Mouse (Mus musculus) retina, adult 2 months (tissue): ENCODE measurements around the gene Zfpm1.

Experiments used
- DNase-seq: peaks from one replicate; pipeline ENCODE4 v3.0.0-alpha.2; 2012; ENCODE audit warnings: low read depth, low spot score

Zfpm1 gene

DNA sequence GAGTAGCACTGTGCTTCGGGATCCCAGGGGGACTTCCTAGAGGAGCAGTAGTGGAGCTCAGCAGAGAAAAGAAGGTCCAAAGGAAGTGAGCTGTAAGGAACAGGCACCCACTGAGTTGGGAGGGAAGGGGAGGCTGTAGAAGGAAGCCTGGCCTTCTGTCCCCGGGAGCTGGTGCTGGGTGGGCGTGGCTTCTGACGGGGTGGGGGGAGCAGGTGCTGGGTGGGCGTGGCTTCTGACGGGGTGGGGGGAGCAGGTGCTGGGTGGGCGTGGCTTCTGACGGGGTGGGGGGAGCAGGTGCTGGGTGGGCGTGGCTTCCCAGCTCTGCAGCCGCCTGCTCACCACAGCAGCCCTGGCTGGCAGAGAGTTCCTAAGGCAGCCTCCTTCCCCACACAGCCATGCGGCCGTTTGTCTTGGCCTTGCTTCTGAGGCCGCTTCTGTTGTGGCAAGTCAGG, 42.0 kb downstream of the Zfpm1 start:
- peak; percentile 16 for DNase-seq

DNA sequence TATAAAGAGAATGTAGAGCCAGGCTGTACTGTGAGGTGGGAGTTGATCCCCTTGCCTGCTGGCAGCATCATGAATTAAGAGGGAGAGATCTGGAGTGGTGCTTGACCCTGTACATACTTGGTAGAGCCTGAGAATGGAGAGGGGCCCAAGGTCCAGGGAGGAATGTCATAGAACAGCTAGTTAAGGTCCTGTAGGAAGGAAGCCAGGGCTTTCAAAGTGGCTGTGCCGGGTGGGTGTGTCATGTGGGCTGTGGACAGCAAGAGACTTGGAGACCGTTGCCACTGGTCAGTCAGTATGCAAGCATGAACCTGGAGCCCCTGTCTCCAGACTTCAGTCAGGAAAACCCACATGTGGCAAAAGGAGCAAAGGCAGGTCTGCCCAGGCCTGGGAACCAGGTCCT, 43.3 kb downstream of the Zfpm1 start:
- no peak for DNase-seq

DNA sequence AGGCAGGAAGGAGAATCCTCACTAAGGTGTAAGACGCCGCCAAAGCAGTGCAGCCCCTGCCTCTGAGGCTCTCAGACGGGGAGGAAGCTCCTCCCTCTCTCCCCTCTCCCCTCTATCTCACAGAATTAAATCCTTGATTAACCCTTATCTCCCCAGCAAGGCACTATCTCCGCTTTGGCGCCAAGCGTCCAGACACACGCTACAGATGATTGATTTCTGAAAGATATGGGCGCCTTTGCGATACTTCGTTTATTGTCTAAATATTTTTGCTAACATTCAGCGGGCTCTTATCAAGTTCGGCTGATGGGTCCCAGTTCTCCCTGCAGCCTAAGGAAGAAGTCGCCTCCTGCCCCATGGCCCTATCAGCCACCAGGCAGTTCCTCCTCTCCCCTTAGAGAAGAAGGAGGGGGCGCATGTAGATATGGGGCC, 44.2 kb downstream of the Zfpm1 start:
- no peak for DNase-seq

DNA sequence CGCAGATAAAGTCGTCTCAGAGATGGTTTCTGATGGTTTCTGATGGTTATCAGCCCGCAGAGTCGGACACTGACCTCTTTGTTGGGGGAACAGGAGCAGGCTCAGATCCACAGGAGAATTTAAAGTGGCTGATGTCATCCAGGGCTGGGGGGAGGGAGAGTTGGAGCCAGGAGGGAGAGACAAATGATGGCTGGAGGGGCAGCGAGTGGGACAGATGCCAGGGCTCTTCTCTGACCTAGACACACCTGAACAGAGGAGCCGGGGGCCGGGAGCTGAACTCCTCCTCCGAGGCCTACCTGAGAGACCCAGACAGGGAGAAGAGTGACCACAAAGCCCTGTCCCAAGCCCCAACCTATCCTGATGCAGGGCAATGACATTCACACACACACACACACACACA, 47.1 kb downstream of the Zfpm1 start:
- DNase-seq: no peak

DNA sequence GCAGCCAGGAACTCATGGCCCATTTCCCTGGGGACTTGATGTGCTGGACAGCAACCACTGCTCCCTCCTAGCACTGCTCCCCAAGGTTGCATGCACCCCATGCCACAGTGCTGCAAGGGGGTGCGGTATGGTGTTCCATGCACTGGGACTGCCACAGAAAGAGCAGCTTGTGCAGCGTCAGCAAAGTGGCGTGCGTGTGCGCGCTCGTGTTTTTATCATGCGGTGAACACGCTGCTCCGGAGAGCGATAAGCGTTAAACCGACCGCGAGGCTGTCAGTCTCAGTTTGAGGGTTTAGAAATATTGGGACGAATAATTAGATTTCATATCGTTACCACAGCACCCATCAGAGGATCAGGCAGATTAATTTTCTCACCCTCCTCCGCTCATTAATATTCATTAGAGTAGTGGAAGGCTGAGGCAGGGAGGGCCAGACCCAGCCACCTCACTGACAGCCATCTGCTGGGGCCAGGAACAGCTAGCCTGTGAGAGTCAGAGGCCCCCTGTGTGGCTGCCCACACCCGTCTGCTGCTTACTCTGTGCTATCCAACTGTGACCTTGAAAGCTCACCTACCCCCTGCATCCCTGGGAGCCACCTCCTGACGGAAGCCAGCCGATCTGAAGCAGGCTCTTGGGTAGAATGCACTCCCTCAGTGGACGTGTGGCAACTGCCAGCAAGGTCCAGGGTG, 47.8 kb downstream of the Zfpm1 start:
- DNase-seq: no peak

DNA sequence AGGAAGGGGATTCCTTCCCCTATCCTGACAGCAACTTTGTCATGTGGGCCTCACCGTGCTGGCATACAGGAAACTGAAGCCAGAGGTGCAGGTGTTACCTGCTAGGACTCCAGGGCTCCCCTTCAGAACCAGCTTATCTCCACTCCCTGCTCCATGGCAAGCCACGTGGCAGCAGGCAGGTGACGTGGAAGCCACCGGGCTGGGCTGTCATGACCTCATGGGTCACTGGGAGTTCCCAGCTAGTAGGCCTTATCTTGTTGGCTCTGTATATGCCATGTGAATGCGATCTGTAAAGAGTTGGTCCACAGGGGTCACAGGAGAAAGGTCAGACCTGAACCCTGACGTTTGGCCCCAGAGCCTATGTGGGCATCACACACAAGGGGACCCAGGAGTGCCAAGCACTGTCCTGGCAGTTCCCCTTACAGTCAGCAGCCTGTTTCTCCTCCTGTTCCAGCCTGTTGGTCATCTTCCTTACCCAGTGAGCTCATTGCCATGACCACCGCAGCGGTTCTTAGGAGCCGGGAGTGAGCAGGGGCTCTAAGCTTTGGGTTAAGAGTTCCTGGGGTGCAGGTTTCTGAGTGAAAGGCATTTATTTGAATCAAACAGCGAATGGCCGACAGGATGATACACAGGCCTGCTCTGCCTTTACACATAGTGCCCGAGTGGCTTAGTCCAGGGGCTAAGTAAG, 48.6 kb downstream of the Zfpm1 start:
- no peak for DNase-seq

DNA sequence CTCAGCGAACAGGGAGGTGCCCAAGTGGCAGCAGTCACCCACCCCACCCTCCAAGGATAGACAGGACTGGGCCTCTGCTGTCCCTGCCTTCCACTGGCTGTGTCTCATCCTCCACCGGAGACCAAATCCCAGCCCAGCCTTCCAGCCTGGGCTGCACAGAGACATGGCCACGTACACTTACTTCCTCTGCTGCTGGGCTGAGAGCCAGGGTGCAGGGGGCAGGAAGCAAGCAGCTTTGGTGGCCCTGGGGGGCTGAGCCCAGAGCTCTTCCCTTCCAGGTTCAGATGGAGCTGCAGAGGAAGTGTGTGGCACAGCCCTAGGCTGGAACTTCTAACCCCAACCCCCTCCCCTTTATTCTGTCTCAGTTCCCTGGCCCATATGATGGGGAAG, 49.2 kb downstream of the Zfpm1 start:
- no peak for DNase-seq

DNA sequence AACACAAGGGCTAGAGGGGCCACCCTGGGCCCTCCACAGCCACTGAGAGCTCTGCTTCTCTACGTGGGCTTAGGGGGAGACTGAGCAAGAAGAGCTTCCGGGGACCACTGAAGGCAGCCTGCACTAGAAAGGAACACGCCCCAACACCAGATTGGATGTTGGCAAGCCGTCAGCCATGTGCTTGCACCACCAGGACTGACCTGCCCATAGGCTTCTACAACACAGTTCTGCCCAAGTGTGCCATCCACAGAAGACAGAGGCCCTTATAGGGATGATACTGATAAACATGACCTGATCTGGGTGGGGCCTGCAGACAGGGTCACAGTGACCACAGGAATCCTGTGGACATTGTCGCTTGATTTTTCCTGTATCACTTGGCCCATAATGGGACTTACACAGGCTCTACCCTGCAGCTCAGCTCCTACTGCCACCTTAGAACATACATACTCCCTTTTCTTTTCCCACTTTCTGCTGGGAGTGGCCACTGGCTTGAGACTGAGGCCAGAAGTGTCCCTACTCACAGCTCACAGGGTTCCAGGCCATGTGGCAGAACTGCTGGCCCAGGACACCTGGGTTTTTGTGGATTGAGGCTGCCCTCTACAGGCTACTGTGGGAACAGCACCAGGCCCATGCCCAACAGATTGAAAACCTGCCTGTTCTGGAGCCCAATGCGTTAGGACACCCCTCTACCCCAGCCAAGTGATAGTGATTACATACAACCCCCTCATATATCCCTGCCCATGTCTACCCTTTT, 51.0 kb downstream of the Zfpm1 start:
- DNase-seq: peak; percentile 59

DNA sequence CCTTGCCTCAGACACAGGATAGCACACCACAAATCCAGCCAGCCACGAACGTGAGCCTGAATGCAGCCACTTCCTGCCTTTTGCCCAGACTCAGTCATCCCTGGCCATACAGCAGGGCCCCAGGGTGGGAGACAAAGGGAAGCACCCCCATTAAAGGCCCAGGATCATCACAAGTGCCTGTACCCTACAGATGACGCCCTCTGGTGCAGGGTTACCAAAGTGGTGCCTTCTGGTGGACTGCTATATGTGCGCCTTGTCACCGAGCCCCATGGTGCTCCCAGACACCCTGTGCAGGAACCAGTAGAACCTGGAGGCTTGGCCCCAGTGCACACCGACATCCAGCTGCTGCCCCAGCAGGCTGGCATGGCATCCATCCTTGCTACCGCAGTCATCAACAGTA, 51.6 kb downstream of the Zfpm1 start:
- DNase-seq: no peak

DNA sequence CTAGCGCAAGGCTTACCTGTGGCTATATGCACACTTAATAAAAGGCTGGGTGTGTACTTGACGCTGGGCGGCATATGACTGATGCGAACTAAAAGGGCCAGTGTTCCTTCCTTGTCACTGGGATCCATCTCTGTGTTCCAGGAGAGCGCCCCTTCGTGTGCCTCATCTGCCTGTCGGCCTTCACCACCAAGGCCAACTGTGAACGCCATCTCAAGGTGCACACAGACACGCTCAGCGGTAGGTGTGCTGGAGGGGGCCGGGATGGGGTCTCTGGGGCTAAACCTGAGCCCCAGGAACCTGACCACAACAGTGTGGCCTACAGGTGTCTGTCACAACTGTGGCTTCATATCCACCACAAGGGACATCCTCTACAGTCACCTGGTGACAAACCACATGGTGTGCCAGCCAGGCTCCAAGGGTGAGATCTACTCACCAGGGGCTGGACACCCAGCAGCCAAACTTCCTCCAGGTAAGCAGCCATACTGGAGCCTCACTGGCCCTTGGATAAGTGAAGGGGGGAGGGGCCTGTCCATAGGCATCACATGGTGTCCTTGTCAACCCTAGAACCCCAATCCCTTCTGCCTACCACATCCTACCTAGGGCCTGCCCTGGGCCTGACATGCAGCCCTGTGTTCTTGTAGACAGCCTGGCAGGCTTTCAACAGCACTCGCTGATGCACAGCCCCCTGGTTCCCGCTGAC, 53.0 kb downstream of the Zfpm1 start:
- no peak for DNase-seq

DNA sequence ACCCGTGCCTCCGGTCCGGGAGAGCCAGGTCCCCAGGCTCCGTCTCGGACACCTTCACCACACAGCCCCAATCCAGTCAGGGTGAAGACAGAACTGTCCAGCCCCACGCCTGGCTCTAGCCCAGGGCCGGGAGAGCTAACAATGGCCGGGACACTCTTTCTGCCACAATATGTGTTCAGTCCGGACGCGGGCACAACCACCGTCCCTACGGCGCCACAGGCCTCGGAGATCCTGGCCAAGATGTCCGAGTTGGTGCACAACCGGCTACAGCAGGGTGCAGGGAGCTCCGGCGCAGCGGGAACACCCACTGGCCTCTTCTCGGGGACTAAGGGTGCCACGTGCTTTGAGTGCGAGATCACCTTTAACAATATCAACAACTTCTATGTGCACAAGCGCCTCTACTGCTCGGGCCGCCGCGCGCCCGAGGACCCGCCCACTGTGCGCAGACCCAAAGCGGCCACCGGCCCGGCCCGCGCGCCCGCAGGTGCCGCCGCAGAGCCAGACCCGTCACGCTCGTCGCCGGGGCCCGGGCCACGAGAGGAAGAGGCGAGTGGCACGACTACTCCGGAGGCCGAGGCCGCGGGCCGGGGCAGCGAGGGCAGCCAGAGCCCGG, 53.8 kb downstream of the Zfpm1 start:
- no peak for DNase-seq

DNA sequence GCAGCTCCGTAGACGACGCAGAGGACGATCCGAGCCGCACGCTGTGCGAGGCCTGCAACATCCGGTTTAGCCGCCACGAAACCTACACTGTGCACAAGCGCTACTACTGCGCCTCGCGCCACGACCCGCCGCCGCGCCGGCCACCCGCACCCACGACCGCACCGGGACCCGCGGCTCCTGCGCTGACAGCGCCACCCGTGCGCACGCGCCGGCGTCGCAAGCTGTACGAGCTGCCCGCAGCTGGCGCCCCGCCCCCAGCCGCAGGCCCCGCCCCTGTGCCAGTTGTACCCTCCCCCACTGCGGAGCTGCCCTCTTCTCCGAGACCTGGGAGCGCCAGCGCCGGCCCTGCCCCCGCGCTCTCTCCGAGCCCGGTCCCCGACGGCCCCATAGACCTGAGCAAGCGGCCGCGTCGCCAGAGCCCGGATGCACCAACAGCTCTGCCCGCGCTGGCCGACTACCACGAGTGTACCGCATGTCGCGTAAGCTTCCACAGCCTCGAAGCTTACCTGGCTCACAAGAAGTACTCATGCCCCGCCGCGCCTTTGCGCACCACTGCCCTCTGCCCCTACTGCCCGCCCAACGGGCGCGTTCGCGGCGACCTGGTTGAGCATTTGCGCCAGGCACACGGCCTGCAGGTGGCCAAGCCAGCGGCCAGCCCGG, 54.4 kb downstream of the Zfpm1 start:
- DNase-seq: peak; percentile 39

DNA sequence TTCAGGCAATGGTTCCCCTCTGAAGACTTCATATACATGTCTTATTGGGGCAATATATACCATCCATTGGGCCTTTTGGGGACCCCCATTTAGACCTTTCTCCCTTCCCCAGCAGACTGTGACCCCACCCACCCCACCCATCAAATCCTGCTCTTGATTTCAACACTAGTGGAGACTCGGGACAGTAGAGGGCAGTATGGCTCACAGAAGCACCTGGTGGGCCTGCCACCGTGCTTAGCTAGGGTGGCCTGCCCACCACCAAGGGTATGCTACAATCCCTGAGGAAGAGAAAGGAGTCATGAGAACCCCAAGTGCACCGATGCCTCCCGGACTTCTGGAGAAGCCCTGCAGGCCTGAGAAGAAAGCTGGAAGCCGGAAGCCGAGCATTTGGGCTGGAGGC, 56.9 kb downstream of the Zfpm1 start:
- no peak for DNase-seq

DNA sequence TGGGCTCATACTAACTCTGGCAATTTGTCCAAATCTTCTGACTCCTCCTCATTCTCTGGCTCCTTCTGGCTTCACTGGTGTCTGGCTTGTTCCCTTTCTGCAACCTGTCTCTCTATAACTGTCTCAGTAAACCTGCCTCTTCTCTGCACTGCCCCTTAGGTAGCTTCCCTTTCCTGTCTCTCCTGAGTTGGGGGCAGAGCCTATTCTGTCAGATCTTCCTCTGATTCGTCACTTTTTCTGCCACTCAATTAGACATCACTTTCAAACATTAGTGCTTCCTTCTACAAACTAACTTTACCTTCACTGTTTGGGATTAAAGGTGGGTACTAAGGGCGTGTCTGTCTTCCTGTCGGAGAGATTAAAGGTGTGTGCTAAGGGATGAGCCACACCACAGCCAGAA, 58.8 kb downstream of the Zfpm1 start:
- DNase-seq: no peak

DNA sequence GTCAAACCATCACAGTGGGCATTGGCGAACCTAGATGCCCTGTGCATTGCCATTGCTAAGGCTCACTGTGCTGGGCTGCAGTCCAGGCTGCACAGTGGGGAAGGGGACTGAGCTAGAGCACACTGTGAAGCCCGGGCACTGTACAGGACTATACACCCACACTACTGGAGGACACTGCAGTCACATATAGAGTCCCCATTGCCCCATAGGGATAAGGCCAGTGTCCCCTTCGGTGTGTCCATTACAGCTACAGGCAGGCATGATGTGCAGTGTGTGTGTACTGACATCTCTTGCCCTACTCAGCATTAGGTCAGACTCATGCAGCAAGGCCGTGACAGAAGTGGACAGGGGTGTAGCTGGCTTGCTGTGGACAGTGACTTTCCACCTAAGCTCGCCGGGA, 59.8 kb downstream of the Zfpm1 start:
- no peak for DNase-seq

DNA sequence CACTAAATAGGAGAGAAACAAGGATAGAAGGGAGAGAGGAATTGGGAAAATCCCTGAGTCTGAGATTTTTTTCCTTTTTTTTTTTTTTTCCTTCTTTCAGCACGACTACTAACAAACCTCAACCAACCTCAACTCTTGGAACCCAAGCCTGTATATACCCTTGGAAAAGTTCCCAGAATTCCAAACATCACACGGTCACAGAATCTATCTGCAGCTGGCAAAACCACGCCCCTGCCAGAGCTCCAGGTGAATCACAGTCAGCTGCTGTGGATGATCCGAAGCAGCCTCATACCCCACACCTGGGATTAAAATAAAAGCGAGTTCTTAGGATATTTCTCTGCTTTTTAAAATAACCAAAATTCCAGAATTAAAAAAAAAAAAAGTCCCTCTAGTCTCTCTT, 60.4 kb downstream of the Zfpm1 start:
- DNase-seq: no peak

DNA sequence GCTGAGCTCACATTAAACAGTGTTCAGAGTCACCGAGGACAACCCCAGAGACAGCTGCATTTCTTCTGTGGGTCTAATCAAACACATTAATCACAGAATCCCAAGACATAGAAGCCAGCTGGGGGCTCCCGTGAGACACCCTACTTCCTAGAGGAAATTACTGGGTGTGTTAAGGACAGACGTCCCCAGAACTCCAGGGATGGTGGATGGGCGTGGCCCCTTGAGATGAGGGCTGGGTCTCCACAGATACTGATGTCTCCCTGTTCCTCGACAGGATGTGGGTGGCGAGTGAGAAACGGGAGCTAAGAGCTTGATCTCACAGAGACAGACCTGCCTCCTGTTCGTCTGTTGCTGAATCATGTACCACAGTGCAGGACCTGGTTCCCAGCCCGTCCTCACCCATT, 60.9 kb downstream of the Zfpm1 start:
- no peak for DNase-seq

DNA sequence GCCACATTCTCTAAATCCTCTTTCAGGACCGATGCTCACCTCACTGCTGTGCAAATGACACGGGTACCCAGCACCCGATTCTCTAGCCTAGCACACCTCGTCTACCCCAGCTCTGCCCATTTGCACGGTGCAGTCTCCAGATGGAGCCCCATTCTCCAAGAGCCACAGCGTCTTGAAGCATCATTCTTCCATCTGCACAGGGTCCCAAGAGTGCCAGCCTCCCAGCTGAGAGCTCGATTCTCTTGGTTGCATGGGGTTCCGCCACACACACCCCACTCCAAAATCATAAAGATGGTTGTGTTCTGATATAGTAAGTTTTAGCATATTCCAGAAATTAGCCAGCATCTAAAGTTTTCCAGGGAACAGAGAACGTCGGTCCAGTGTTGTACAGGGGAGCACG, 61.4 kb downstream of the Zfpm1 start:
- DNase-seq: no peak

DNA sequence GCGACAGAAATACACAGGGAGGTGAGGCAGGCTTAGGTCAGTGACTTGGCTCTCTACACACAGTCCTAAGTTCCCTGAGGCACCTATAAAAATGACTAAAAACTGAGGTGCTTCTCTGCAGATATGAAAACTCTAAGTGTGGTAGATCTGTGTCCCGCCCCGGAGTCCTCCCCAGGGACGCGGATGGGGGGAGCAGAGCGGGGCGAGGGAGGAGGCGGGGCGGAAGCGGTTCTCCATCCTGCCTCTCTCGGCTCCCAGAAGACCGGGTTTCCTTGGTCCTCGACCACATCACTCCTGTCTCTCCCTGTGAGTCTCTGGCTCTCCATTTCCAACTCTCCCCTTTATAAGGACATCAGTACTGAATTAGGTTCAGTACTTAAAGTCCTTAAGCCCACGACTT, 61.8 kb downstream of the Zfpm1 start:
- no peak for DNase-seq

DNA sequence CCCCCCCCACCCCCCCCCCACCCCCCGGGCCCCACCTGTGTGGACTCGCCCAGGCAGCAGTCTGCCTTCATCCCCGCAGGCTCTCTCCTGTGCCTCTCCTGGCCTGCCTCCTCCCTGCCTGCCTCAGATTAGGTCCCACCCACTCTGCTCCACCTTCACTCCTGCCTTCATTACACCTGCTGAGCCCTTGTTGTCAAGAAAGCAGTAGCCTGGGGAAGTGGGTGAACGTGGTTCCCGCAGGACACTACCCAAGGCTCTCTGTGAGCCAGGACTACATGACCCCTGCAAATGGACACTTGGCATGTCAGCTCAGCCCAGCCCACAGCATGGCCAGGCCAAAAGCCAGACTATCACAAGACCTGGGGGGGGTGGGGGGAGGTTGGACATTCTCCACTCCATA, 62.3 kb downstream of the Zfpm1 start:
- DNase-seq: no peak
